Mouse (Mus musculus) mouse embryonic stem cell (cell line): ENCODE measurements around the gene Zfp282.

Experiments
- in situ Hi-C, 2 experiments: fragments of 300-500 bp; cut with MboI; formaldehyde crosslinking; loops; 1 replicate in 1 of 2; 3 replicates in 1 of 2; pipeline ENCODE4 v1.14.3; 2019 to 2020; ENCODE audit warnings: low sequenced_read_pairs in 2 of 2, low pct_unique_long_range_greater_than_20kb in 1 of 2, mixed read lengths in 1 of 2; ENCODE audit not compliant: unreplicated experiment in 1 of 2

Zfp282 gene

DNA sequence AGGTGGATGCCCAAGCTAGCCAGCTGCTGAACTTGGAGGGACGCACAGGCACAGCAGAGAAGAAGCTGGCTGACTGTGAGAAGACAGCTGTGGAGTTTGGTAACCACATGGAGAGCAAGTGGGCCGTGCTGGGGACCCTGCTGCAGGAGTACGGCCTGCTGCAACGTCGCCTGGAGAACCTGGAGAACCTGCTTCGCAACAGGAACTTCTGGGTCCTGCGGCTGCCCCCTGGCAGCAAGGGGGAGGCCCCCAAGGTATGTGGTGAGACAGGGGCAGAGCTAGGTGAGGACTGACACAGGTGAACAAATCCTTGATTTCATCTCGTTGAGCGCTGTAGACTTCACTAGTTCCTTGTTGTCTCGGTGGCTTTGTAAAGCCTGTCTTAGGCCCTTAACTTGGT lies 3.2 kb downstream of the Zfp282 start:
- in situ Hi-C loops = no loop called here

DNA sequence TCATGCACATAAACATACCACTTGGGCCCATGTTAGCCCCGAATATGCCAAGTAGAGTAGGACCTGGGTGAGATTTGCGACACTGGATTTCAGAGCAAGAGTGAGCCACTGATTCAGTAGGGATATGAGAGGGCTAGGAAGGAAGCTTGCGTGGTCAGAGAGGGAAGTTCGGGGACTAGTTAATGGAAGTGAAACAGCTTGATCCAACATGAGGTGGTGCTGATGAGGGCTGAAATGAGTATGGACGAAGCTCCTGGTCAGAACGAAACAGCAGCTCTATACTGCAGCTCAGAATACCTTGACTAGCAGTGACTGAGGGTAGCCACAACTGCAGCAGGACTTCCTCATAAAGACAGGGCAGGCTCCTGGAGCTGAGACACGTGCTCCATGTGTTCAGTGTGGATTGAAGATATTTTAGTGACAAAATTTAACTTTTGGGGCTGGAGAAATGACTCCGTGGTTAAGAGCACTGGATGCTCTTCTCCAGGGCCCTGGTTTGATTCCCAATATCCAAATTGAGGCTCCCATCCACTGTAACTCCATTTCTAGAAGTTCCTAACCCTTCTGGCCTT lies 11.9 kb downstream of the Zfp282 start:
- in situ Hi-C loops = no loop called here

DNA sequence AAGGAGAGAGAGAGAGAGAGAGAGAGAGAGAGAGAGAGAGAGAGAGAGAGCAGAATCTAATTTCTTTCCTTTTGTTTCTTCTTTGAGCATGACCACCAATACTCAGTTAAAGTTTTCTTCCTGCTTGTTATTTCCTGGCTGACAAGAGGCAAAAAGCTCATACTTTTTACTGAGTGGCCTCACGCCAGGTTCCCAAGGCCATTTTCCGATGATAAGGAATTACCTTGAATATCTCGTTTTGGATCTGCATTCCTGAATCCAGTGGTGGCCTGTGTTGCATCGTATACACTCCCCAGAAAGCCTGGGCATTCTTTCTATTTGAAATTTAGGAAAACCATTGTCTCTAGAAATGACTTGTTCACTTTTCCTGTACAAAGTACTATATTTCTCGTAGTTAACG lies 22.4 kb downstream of the Zfp282 start:
- in situ Hi-C loops = no loop called here

DNA sequence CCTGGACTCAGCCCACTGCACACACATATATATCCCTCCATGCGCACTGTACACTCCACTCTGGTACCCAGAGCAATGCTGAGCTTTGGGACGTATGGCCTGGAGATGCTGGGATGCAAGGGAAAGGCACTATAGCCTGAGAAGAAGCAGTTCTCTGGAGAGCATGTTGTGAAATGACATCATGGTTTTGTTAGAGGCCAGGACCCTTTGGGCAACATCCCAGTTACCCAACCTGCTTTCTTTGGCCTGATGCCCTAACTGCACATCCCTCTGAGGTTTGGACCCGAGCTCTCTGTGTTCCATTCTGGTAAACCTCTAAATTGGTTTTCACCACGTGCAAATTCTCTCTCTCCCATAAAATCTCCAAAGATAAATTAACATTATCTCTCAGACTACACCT lies 26.6 kb downstream of the Zfp282 start:
- in situ Hi-C loops = no loop called here

DNA sequence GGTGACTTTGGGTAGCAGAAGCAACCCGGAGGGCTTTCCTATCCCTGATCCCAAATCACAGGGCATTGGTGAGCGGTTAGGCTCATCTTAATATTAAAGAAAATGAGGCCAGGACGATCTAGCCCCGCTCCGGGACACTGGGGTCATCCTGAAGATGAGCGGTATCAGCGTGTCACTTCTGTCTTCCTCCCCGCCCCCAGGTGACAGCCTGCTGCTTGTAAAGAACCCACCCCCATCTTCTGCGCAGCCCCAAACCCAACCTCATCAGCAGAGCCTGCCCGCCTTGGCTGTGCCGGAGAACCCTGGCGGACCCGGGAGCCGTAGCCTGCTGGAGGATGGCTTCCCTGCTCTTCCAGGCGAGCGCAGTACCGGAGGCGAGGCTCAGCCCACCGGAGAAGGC lies 27.4 kb downstream of the Zfp282 start:
- in situ Hi-C loops = no loop called here

DNA sequence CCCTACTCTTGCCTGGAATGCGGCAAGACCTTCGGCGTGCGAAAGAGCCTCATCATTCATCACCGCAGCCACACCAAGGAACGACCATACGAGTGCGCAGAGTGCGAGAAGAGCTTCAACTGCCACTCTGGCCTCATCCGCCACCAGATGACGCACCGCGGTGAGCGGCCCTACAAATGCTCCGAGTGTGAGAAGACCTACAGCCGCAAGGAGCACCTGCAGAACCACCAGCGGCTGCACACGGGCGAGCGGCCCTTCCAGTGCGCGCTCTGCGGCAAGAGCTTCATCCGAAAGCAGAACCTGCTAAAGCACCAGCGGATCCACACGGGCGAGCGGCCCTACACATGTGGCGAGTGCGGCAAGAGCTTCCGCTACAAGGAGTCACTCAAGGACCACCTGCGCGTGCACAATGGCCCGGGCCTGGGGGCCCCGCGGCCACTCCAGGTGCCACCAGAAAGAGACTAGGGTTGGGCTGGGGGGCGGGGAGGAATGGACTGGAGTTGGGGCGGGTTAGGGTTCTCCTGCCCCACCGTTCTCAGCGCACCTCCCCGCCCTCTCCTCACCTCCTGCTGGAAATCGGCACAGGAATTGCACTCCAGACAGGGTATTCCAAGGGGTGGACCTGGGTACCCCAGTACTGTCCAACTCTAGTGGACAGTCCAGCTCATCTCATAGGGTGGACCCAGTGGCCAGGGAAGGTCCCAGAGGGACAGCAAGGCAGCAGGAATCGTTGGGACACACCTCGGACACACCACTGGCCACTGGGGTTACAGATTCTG lies 28.1 kb downstream of the Zfp282 start:
- in situ Hi-C loops = no loop called here

DNA sequence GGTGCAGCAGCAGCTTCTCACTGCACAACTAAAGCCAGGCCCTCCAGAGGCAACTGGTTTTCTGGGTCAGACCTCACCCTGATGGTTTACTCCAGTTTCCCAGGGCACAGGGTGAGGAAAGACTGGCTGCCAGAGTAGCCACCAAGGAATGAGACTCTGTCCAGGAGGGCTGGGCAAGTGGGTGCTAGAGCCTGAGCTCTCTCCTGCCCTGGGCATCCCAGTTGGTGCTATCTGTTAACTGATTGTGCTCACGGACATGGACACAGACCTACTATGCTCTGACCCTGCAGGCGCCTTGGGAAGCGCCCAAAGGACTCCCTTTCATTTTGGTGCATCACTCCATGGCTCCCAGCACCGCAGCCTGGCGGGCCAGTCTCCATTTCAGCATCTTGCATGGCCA lies 29.3 kb downstream of the Zfp282 start:
- in situ Hi-C loops = no loop called here

DNA sequence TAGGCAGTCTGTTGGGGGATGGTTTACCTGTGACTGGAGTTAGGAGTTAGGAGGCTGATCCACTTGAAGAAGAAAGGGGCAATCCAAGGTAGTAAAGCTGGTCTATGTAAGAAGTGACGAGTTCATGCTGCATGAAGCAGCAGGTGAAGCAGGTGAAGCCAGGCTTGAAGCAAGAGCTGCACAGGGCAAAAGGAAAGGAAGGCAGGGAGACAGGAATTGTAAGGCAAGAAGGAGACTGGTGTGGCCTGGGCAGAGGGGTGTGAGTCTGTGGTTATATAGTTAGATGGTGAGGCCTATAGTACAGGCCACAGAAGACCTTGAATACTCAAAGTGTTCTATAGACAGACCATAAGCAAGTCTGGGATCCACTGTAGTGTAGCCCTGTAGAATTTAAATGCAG lies 32.0 kb downstream of the Zfp282 start:
- in situ Hi-C loops = no loop called here

DNA sequence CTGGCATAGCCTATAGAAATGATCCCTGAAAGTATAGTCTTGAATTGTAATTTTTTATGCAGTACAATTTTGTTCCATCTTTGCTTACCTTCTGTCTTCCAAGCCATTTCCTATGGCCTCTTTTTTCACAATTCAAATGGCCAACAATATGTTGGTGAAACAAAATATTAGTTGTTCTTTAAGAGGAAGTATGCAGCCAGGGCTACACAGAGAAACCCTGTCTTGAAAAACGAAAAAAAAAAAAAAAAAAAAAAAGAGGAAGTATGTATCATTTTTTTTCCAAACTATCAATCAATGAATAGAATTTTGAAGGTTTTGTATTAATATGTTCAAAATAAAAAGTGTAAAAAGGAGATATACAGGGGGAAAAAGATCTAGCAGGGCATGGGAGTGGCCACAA lies 34.6 kb downstream of the Zfp282 start:
- in situ Hi-C loops = no loop called here

DNA sequence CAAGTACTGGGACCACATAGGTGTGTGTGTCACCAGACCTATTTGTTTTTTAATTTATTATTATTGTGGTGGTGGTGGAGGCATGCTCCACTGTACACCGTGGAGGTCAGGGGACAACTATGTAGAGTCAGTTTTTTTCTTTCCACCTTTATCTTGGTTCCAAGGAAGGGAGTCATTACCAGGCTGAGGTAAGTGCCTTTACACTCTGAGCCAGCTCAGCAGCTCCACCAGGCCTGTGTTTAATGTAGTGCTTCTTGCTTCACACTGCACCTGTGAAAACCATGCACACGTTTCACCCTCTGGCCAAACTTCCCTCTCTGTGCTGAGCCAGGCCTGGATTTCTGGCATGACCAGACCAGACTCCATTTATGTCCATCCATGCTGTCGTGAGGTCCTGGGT lies 36.0 kb downstream of the Zfp282 start:
- in situ Hi-C loops = no loop called here

DNA sequence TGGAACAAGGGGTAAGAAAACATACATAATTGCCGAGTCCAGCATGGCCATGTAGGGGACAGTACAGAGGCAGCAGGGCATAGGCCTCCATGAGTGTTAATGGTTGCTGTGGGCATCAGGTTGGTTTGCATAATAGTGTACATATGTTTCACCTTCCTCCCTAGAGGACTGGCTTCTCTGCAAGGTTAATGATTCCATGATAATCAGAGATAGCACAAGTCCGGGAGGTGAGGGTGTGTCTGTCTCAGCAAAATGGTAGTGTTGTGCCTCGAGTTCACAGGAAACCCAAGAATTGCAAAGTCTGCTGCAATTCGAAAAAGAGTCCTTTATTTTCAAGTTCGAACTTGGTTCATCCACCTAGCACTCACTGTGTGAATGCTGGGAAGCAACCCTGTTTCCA lies 40.0 kb downstream of the Zfp282 start:
- in situ Hi-C loops = no loop called here

DNA sequence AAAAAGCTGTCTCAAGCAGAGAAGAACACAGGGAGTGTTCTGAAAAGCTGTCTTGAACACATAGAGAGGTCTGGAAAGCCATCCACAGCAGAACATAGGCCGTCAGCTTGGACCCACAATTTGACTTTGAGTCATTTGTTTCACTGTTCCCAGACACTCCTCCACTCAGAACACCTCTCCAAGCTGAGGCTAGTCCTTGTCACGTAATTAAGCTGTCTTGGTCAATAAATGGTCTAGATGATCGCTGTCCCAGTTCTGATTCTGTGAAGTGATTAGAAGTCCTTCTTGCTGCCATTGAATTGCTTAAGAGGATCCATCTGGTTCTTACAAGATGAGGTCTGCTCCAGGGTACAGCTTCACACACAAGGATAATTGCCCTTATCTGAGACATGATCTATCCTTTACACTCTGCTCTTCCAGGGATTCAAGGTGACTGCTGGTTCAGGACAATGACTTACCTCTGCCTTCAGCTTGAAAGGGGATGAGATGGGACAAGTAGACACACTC lies 41.8 kb downstream of the Zfp282 start:
- in situ Hi-C loops = no loop called here

DNA sequence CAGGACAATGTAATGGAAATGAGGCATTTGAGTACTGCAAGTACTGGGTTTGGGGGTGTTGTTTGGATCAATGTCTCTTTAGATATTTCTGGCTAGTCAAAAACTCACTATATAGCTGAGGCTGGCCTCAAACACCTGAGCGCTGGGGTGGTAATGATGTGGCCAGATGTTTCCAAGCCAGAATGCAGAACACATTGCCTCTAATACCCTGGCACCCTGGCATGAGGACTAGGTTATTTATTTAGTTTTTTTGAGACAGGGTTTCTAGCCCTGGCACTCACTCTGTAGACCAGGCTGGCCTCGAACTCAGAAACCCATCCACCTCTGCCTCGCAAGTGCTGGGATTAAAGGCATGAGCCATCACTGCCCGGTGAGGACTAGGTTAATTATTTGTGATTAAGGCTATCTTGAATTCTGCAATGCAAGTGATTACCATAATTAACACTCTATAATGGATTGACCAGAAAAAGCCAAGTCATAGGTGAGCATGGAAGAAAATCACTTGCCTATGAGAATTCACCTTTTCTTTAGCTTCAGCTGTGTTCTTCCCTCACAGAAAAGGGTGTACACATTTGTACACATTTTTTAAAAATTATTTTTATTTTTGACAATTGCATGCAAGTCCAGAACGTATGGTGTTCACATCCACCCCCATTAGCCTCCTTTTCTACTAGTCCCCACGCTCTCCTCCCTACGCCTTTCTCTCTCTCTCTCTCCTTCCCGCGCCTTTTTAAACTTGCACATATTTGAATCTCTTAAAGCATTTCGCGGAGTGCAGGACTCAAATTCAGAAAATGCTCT lies 42.8 kb downstream of the Zfp282 start:
- in situ Hi-C loops = no loop called here

DNA sequence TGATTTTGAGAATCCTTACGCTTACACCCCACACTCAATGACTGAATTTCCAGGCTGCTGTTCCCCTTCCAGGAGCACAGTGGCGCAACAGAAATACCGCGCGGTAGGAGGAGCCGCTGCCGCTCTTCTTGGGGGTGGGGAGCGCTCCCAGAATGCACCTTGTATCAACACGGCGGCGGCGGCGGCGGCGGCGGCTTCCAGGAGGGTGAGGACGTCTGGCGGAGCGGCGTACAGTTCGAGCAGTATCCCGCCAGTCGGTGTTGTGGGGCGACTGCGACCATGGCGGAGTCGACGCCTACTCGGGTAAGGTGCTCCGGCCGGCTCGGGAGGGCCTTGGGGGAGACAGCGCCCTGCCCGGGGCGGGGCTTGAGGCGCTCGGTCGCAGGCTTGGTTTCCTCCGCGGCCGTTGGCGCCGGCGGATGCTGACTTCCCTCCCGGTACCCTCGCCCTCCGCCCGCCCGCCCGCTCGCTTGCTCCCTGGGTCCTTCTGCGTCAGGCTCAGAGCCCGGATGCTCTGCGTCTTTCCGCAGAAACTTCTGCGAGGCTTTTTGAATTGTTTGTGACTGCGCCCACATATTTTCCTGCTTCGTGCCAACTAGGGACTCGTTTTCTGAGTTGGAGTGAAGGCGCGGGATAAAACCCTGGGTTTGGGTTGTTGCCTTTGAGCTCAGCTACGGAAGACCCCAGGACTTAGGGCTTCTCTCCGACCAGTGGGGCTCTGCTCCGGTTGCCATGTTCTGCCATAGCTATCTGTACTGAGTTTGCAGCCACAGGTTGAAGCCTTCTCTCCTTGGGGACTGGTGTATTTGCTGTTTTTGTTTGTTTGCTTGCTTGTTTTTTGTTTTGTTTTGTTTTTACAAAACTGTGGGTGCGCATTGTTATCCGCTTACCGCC lies 43.7 kb downstream of the Zfp282 start, which contains the start of gene Zfp212:
Gene Zfp212, plus strand, starts transcription at position 30 of the 894 bp plus-strand sequence.
- in situ Hi-C loops = no loop called here

DNA sequence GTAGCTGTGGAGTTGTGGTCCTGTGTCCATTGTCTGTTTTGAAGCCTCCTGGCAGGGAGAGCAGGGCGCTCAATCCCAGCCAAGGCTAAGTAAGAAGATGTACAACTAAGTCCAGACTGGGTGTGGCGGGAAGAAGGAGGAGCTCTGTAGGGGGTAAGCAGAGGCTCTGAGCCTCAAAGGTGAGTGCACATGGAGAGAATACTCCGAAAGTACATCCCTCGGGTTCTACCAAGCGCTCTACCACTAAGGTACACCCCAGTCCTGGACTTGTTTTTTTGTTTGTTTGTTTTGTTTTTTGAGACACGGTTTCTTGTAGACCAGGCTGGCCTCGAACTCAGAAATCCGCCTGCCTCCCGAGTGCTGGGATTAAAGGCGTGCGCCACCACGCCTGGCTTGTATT lies 65.5 kb downstream of the Zfp282 start:
- in situ Hi-C loops = no loop called here

DNA sequence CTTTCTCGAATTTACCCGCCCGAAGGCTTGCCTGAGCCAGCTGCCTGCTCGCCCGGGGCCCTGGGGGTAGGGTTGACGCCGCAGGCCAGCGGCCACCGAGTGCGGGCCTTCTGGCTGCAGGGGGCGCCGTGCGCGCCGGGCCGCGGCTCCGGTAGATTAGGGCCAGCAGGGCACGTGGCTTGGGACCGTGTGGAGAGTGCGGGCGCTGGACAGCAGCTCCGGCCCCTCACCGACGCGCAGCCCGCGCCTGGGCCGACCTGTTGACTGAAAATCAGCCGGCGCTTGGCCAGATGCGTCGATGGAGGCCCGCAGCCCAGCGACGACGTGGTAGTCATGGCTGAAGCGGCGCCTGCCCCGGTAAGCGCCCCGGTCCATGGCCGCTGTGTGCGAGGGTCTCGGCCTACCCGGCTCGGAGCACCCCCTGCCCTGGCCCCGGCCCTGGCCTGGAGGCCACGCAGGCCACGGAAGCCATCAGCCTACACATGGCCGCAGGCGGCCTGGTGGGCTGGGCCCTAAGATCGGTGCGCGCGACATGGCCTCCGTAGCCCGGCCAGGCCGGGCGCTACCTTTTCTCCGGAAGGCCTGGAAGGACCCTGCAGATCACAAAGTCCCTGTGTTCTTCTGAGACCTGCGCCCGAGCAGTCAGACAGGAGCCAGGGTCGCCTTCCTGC lies 66.2 kb downstream of the Zfp282 start:
- in situ Hi-C loops = no loop called here

DNA sequence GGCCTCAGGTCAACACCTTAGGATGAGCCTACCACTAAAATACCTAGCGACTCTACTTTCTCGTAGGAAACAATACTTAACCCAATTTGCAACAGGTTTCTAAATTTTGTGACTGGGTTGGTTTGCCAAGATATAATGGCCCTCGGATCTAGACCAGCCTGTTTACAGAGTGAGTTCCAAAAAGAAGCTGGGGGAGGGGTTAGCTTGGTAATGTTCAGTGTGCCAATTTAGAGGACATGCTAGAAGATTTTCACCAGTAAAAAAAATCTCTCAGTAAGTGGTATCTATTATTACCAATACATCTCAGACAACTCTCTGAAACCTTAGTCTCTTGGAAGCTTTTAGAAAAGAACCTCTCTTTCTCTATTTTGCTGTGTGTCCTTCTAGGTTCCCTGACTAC lies 66.7 kb downstream of the Zfp282 start:
- in situ Hi-C loops = no loop called here

DNA sequence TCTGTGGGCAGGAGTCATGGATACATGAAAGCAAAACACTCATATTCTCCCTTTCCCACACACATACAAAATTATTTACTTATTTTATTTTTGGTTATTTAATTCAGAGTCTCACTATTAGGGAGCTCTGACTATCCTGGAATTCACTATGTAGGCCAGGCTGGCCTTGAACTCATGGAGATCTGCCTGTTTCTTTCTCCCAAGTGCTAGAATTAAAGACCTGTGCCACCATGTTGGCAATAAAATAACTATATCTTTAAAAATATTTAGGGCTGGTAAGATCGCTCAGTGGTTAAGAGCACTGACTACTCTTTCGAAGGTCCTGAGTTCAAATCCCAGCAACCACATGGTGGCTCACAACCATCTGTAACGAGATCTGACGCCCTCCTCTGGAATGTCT lies 70.4 kb downstream of the Zfp282 start:
- in situ Hi-C loops = no loop called here
